Mouse (Mus musculus) spleen, postnatal 36 days (tissue): ENCODE data around the gene Fam78b.

ENCODE experiments used
- DNase-seq, 2 experiments: peaks; one replicate each; pipeline ENCODE4 v3.0.0; 2022; ENCODE audit warnings: low spot score in 2 of 2, mixed read lengths in 1 of 2

Fam78b gene

DNA sequence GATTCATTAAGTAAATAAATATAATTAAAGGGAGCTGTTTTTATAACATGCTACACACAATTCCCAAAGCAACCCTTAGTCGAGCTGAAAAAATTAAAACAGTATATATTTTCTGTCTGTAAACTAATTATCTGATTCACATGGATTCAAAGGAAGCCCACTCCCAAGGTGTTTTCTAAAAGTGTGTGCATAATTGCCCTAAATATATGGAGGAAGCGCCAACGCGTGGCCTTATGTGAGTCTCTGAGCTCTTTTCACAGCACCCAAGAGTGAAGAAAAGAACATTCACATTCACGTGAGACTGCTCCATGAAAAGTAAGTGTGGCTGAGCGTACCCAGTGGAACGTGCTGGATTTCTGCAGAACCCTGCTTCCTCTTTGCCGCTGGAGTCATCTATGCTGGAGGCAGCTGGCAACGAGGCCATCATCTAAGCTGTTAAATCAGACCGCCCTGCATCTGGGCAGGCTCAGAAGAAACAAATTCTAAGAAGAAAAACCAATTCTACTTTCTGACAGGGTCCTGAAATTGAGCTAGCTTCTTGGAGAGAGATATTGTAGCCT is 93.5 kb downstream of the Fam78b start:
- DNase-seq, result no peak

- DNase-seq, result no peak
Observed at GRCm38 (mm10) chr1:167098741-167099140, 97.5 kb downstream of the Fam78b start.

GRCm38 (mm10) chr1:167102046-167102445 is 100.8 kb downstream of the Fam78b start:
- no peak for DNase-seq

- no peak for DNase-seq
Observed at GRCm38 (mm10) chr1:167102566-167102965, 101.3 kb downstream of the Fam78b start.

- no peak for DNase-seq
Observed at GRCm38 (mm10) chr1:167104956-167105626, 103.9 kb downstream of the Fam78b start.

- no peak for DNase-seq
Observed at GRCm38 (mm10) chr1:167105916-167106315, 104.7 kb downstream of the Fam78b start.

DNA sequence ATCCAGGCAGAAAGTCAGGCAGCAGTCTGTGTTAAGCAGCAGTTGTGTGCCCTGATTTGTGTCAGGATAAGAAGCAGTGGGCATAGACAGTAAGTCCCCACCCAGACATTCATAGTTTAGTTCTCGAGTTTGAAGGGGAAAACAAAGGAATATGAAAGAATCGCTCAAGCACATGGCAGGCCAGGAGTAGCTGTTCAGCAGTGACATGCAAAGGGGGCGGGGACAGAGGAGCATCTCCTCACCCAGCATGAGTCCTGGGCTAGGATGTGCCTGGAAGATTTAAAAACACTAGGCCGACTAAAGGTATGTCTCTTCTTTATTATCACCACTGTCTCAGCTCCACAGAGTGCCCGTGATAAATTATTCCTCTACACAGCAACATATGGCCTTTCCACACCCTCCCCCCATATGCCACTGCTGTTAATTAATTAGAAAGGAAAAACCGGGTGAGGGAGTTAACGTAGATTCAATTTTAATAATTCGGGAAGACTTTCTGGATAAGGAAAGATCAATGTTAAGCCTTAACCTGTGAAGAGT is 107.8 kb downstream of the Fam78b start:
- DNase-seq, result no peak

GRCm38 (mm10) chr1:167114363-167115050 is 113.3 kb downstream of the Fam78b start:
- DNase-seq, result no peak

- no peak for DNase-seq
Observed at GRCm38 (mm10) chr1:167115121-167115520, 113.9 kb downstream of the Fam78b start.

GRCm38 (mm10) chr1:167116733-167117132 is 115.5 kb downstream of the Fam78b start:
- no peak for DNase-seq

DNA sequence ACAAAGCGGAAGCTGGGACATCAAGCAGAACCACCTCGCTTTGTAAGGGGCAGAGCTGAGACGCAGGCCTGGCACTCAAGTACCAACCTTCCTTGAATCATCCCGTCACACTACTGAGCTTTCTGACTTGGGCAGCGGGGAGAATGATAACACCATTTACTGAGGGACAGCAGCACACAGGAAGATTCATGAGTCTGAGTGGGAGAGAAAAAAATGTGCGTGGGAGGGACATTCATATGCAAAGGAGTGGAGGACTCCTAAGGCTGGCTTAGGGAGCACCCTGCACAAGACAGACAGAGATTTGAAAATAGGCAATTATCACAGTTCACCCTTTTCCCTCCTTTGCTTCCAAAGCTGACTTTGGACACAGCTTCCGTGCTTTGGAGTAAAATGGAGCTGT is 117.8 kb downstream of the Fam78b start:
- DNase-seq, result no peak

DNA sequence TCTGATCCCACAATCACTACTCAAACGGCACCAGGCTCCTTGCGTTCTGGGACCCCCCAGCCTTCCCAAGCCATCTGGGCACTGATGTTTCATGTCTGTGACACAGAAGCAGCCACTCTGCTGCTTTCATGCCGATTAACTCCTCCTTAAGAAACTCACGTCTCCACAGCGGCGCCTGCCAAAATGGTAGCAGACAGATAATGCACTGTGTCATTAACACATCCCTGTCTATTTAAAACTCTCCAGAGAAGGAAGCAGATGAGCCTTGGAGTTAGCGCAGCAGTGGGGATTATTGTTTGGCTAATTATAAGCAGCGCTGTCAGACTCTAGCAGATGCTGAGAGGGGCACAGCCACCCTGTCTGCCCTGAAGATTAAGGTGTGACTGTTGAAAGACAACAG is 118.2 kb downstream of the Fam78b start:
- DNase-seq, result no peak

- no peak for DNase-seq
Observed at GRCm38 (mm10) chr1:167122436-167122835, 121.2 kb downstream of the Fam78b start.

GRCm38 (mm10) chr1:167123551-167123950 is 122.3 kb downstream of the Fam78b start:
- no peak for DNase-seq

GRCm38 (mm10) chr1:167125870-167126269 is 124.7 kb downstream of the Fam78b start:
- no peak for DNase-seq

- no peak for DNase-seq
Observed at GRCm38 (mm10) chr1:167126292-167126691, 125.1 kb downstream of the Fam78b start.

DNA sequence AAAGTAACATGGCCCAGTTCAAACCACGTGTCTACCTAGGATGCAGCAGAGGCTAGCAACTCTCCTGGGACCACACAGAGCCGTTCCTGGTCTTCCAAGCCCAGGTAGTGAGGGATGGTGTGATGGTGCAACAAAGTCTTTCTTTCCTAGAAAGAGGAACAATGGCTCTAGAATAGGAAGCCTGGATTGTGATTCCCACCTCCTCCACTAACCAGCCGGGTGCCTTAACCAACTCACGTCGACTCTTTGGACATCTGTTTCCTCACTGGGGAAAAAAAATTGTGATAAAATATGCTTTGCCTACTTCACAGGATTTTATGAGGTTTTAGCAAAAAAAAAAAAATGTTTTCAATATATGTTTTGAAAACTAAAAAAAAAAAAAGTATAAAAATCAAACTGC is 134.5 kb downstream of the Fam78b start:
- DNase-seq, result no peak
